Mouse (Mus musculus): ENCODE data around the gene Atp8b3. TPM values are rescaled to one million over a fixed set of nuclear protein-coding genes. Genes with fewer than 3 reads are reported as not detected.

The Atp8b3 gene
- total RNA-seq, 2 experiments from 2014 or later = 0.43 TPM; not detected in 1

GRCm38 (mm10) chr10:80535071-80535470 is 3.9 kb downstream of the Atp8b3 start:
- ATAC-seq (replicated peaks; ENCODE audit: low FRiP score, poor library complexity, severe bottlenecking) = peak; percentile 41

- ATAC-seq (replicated peaks; ENCODE audit: low FRiP score, poor library complexity, severe bottlenecking) = peak; percentile 68
Measured at GRCm38 (mm10) chr10:80533704-80534103, 5.2 kb downstream of the Atp8b3 start.

- ATAC-seq (replicated peaks; ENCODE audit: low FRiP score, poor library complexity, severe bottlenecking) = peak; percentile 44
Measured at GRCm38 (mm10) chr10:80532783-80533182, 6.1 kb downstream of the Atp8b3 start.

GRCm38 (mm10) chr10:80526172-80526571 is 12.8 kb downstream of the Atp8b3 start:
- ATAC-seq (replicated peaks; ENCODE audit: low FRiP score, poor library complexity, severe bottlenecking) = no peak

GRCm38 (mm10) chr10:80523299-80523698 is 15.6 kb downstream of the Atp8b3 start:
- 0 out of 2 replicates have a peak, but pooled peaks have one; percentile 36 for ATAC-seq (replicated peaks; ENCODE audit: low FRiP score, poor library complexity, severe bottlenecking)

- no peak for ATAC-seq (replicated peaks; ENCODE audit: low FRiP score, poor library complexity, severe bottlenecking)
Measured at GRCm38 (mm10) chr10:80519287-80519686, 19.6 kb downstream of the Atp8b3 start.

GRCm38 (mm10) chr10:80513739-80514138 is 25.2 kb downstream of the Atp8b3 start:
- ATAC-seq (replicated peaks; ENCODE audit: low FRiP score, poor library complexity, severe bottlenecking) = no peak

GRCm38 (mm10) chr10:80510273-80510660 is 28.7 kb downstream of the Atp8b3 start:
- ATAC-seq (replicated peaks; ENCODE audit: low FRiP score, poor library complexity, severe bottlenecking) = no peak

GRCm38 (mm10) chr10:80509412-80510272 is 29.3 kb downstream of the Atp8b3 start:
- ATAC-seq (replicated peaks; ENCODE audit: low FRiP score, poor library complexity, severe bottlenecking) = peak; percentile 86

- ATAC-seq (replicated peaks; ENCODE audit: low FRiP score, poor library complexity, severe bottlenecking) = peak; percentile 74
Measured at GRCm38 (mm10) chr10:80506222-80506621, 32.7 kb downstream of the Atp8b3 start.

GRCm38 (mm10) chr10:80504724-80505123 is 34.2 kb downstream of the Atp8b3 start:
- no peak for ATAC-seq (replicated peaks; ENCODE audit: low FRiP score, poor library complexity, severe bottlenecking)

GRCm38 (mm10) chr10:80503599-80504220 is 35.2 kb downstream of the Atp8b3 start:
- ATAC-seq (replicated peaks; ENCODE audit: low FRiP score, poor library complexity, severe bottlenecking) = no peak

GRCm38 (mm10) chr10:80502819-80503314 is 36.1 kb downstream of the Atp8b3 start:
- no peak for ATAC-seq (replicated peaks; ENCODE audit: low FRiP score, poor library complexity, severe bottlenecking)

- no peak for ATAC-seq (replicated peaks; ENCODE audit: low FRiP score, poor library complexity, severe bottlenecking)
Measured at GRCm38 (mm10) chr10:80502291-80502690, 36.6 kb downstream of the Atp8b3 start.

- no peak for ATAC-seq (replicated peaks; ENCODE audit: low FRiP score, poor library complexity, severe bottlenecking)
Measured at GRCm38 (mm10) chr10:80496421-80496820, 42.5 kb downstream of the Atp8b3 start.

- no peak for ATAC-seq (replicated peaks; ENCODE audit: low FRiP score, poor library complexity, severe bottlenecking)
Measured at GRCm38 (mm10) chr10:80495901-80496300, 43.0 kb downstream of the Atp8b3 start.

GRCm38 (mm10) chr10:80494732-80495131 is 44.2 kb downstream of the Atp8b3 start, which contains the start of gene Onecut3:
Onecut3 (plus strand) TSS chr10:80494835.
- no peak for ATAC-seq (replicated peaks; ENCODE audit: low FRiP score, poor library complexity, severe bottlenecking)

- no peak for ATAC-seq (replicated peaks; ENCODE audit: low FRiP score, poor library complexity, severe bottlenecking)
Measured at GRCm38 (mm10) chr10:80490051-80490450, 48.9 kb downstream of the Atp8b3 start.

GRCm38 (mm10) chr10:80486862-80487379 is 52.0 kb downstream of the Atp8b3 start:
- ATAC-seq (replicated peaks; ENCODE audit: low FRiP score, poor library complexity, severe bottlenecking) = peak; percentile 50

GRCm38 (mm10) chr10:80481002-80481401 is 57.9 kb downstream of the Atp8b3 start:
- no peak for ATAC-seq (replicated peaks; ENCODE audit: low FRiP score, poor library complexity, severe bottlenecking)

- ATAC-seq (replicated peaks; ENCODE audit: low FRiP score, poor library complexity, severe bottlenecking) = no peak
Measured at GRCm38 (mm10) chr10:80478531-80478930, 60.4 kb downstream of the Atp8b3 start.
